Mouse (Mus musculus) gonadal fat pad, adult 2 months (tissue): ENCODE measurements around the gene Mmp28. TPM values are rescaled to one million over a fixed set of nuclear protein-coding genes. Genes with fewer than 3 reads are reported as not detected.

ENCODE experiments used
- DNase-seq: peaks from one replicate; pipeline ENCODE4 v3.0.0-alpha.2; 2012; ENCODE audit warnings: low read depth
- polyA plus RNA-seq: library from polyadenylated mRNA; depleted of rRNA; stranded (reverse); fragments of >200 nt; gene quantifications from 2 replicates; pipeline ENCODE4 v1.2.3, GENCODE M21; 2012; rRNA removed

The Mmp28 gene
- polyA plus RNA-seq, 1 experiment = 30.7 TPM

DNA sequence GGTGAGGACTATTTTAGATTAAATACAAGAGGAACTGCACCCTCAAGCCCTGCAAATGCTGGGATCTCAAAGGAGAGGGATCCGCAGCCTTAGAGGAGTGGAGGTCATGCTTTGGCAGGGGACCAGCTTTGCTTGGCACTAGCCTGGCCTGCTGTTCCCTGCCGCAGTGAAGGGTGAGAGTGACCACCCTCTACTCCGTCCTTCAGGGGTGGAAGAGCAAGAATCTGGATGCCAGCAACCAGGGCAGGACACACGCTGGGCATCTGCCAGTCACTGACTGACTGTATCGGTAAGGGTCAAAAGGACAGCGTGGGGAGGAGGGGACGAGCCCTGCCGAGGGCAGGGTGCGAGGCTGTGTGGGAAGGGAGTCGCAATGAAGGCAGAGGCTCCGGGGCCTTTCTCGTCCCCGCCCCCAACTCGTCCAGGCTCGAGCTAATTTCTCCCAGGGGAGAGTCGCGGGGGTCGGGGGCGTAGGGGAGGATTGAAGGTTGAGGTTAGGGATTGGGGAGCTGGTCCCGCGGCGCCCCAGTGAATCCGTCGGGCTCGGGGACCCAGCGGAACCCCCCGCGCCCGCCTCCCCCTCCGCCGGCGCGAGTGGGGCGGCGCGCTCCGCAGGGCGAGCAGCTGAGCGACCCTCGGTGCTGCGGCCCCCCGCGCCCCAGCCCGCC lies 53.6 kb downstream of the Mmp28 start, which contains the start of gene Rasl10b:
Gene Rasl10b (plus strand): TSS at position 51 of the 668 bp plus-strand sequence.
- no peak for DNase-seq

DNA sequence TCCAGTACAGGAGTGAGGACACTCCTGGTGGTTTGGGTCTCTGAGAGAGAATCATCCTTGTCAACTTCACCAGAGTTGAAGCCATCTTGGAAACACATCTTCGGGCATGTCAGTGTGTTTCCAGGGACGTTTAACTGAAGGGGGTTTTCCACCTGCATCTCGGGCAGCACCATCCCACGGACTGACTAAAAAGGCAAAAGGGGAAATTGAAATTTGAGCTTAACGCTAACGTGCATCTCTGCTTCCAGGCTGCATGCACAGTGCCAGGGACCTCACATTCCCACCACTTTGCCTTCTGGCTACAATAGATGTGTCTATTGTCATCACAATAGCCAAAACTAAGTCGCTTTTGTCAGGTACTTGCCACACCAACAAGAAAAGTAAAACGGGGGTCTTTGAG lies 54.6 kb downstream of the Mmp28 start:
- DNase-seq = no peak

DNA sequence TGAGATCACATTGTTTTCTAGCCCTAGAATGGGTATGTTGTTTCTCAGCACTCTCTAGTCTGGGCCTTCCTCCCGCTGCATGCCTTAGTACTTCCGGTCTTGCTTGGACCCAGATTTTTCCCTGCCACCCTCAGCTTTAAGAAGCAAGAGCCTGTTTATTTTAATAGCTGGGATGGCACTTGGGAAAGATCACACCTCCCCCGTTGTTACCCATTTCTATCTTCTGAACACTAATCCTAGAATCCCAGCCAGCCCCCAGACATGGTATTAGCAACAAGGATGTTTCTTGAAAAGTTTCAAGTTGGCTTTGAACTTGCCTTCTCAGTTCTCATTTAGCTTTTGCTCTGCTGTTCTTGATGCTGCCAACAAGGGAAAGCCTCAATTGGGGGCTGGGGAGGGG lies 56.5 kb downstream of the Mmp28 start:
- DNase-seq = no peak

- no peak for DNase-seq
Measured at GRCm38 (mm10) chr11:83403787-83404186, 59.1 kb downstream of the Mmp28 start.

DNA sequence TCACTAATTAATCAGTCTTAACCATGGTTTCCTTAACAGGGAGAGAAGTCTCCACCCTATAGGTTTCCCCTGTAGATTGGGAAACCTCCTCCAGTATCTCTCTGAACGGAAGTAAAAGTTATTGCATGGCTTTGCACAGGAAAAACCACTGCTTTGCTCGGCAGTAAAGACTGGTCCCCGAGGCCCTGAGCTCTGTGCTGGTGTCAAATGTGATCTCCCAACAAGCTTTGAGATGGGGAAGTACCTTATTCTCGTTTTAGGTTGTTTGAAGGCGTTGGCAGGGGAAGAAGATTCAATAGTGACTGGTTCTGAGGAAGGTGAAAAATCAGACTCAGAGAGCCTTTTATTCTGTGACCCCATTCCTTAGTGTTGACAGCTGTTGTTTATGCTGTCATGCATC lies 64.1 kb downstream of the Mmp28 start:
- no peak for DNase-seq

DNA sequence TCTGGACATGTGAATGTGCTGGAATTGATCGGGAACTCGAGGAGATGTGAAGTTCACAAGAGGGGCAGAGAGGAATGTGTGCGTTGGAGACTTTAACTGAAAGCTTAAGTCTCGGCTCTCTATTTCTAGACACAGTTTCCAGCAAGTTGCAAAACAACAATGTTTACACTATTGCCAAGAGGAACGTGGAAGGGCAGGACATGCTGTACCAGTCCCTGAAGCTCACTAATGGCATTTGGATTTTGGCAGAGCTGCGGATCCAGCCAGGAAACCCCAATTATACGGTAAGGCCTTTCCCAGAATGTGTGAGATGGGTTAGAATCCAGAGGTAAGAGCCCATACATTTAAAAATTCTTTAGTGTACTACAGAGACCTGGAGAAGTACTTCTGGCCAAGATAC lies 65.2 kb downstream of the Mmp28 start:
- peak; percentile 5 for DNase-seq

GRCm38 (mm10) chr11:83394802-83395439 lies 68.0 kb downstream of the Mmp28 start:
- DNase-seq = no peak

- no peak for DNase-seq
Measured at GRCm38 (mm10) chr11:83393062-83393461, 69.8 kb downstream of the Mmp28 start.

Other genes with a start within 250 kb of the Mmp28 start
- not detected in 2 replicates for gene Slfn14, start 176.3 kb downstream of the Mmp28 start, polyA plus RNA-seq
- gene Ap2b1, start 164.0 kb downstream of the Mmp28 start, polyA plus RNA-seq = 46.3 and 59.1 TPM in 2 replicates
- 11.1 and 12.0 TPM in 2 replicates for gene Pex12, start 160.5 kb downstream of the Mmp28 start, polyA plus RNA-seq
- gene Rasl10b, start 53.9 kb downstream of the Mmp28 start, polyA plus RNA-seq = 1.3 and 1.6 TPM in 2 replicates
- gene Gas2l2, start 33.6 kb downstream of the Mmp28 start, polyA plus RNA-seq = 0.53 and 0.75 TPM in 2 replicates
- gene 1700020L24Rik, start 25.4 kb downstream of the Mmp28 start, polyA plus RNA-seq = 2.8 and 3.7 TPM in 2 replicates
- gene Taf15, start 10.0 kb upstream of the Mmp28 start, polyA plus RNA-seq = 9.0 and 13.5 TPM in 2 replicates
- gene Heatr9, start 59.1 kb upstream of the Mmp28 start, polyA plus RNA-seq = not detected in 2 replicates
- 19.1 and 24.7 TPM in 2 replicates for gene Ccl5, start 67.4 kb upstream of the Mmp28 start, polyA plus RNA-seq
- gene Ccl9, start 115.6 kb upstream of the Mmp28 start, polyA plus RNA-seq = 8.2 and 12.1 TPM in 2 replicates
- gene Ccl6, start 130.0 kb upstream of the Mmp28 start, polyA plus RNA-seq = 22.6 and 37.3 TPM in 2 replicates
- gene Rpl9-ps1, start 182.6 kb upstream of the Mmp28 start, polyA plus RNA-seq = not detected in 2 replicates
- 1.2 and 1.8 TPM in 2 replicates for gene Ccl3, start 186.3 kb upstream of the Mmp28 start, polyA plus RNA-seq
- gene Ccl4, start 199.5 kb upstream of the Mmp28 start, polyA plus RNA-seq = 0.66 and 1.2 TPM in 2 replicates
- 9.9 and 15.9 TPM in 2 replicates for gene Wfdc17, start 240.9 kb upstream of the Mmp28 start, polyA plus RNA-seq
- gene Wfdc18, start 245.9 kb upstream of the Mmp28 start, polyA plus RNA-seq = 0.28 TPM in 1 of 2 replicates, not detected in the other